19 mouse cellular contexts compared by ENCODE assay signal in genomic region chr12:97424726-97425125, GRCm38 (mm10).
"Had no signal": no experiment of that assay in that cellular context is flagged by ENCODE, and none has a peak within 500 bp of the region (broad histone marks: within the 10 kb centered on the region; RNA-seq: fewer than 3 reads in every experiment).

No protein-coding gene starts in this region.

- DNase-seq: lung, adult 2 months; lung, postnatal 4 days; midbrain, embryonic 14.5 days; retina, postnatal 1 day; right cerebral cortex, adult 18-20 months; right cerebral cortex, postnatal 25 days; right cerebral cortex, postnatal 4 days; spleen, adult 18-20 months; thymus, adult 18-20 months; thymus, postnatal 14 days; thymus, postnatal 36 days had no signal

- H3K4me1 ChIP-seq: lung, embryonic 15.5 days; midbrain, embryonic 10.5 days; midbrain, embryonic 12.5 days; neural tube, embryonic 13.5 days; neural tube, embryonic 15.5 days had no signal

- H3K27ac ChIP-seq: lung, embryonic 15.5 days; midbrain, embryonic 10.5 days; midbrain, embryonic 12.5 days; neural tube, embryonic 13.5 days; neural tube, embryonic 15.5 days had no signal

- H3K4me3 ChIP-seq: lung, embryonic 15.5 days; midbrain, embryonic 10.5 days; midbrain, embryonic 12.5 days; myocyte; neural tube, embryonic 13.5 days; neural tube, embryonic 15.5 days had no signal

- H3K36me3 ChIP-seq: lung, embryonic 15.5 days; midbrain, embryonic 10.5 days; midbrain, embryonic 12.5 days; neural tube, embryonic 13.5 days; neural tube, embryonic 15.5 days had no signal

- H3K27me3 ChIP-seq: lung, embryonic 15.5 days; midbrain, embryonic 12.5 days; neural tube, embryonic 13.5 days; neural tube, embryonic 15.5 days had no signal

- H3K9me3 ChIP-seq: lung, embryonic 15.5 days; midbrain, embryonic 10.5 days; midbrain, embryonic 12.5 days; neural tube, embryonic 13.5 days; neural tube, embryonic 15.5 days had no signal

- H3K9ac ChIP-seq: lung, embryonic 15.5 days; midbrain, embryonic 12.5 days; neural tube, embryonic 13.5 days; neural tube, embryonic 15.5 days had no signal

- ATAC-seq: lung, postnatal 0 days; midbrain, embryonic 16.5 days had no signal

- H3K4me2 ChIP-seq: lung, embryonic 15.5 days; midbrain, embryonic 12.5 days; neural tube, embryonic 13.5 days; neural tube, embryonic 15.5 days had no signal
